Mouse (Mus musculus): ENCODE data around the gene Tmem191c.
A peak's percentile ranks its signal among the peaks of the same experiment; 100 is the strongest.

DNA sequence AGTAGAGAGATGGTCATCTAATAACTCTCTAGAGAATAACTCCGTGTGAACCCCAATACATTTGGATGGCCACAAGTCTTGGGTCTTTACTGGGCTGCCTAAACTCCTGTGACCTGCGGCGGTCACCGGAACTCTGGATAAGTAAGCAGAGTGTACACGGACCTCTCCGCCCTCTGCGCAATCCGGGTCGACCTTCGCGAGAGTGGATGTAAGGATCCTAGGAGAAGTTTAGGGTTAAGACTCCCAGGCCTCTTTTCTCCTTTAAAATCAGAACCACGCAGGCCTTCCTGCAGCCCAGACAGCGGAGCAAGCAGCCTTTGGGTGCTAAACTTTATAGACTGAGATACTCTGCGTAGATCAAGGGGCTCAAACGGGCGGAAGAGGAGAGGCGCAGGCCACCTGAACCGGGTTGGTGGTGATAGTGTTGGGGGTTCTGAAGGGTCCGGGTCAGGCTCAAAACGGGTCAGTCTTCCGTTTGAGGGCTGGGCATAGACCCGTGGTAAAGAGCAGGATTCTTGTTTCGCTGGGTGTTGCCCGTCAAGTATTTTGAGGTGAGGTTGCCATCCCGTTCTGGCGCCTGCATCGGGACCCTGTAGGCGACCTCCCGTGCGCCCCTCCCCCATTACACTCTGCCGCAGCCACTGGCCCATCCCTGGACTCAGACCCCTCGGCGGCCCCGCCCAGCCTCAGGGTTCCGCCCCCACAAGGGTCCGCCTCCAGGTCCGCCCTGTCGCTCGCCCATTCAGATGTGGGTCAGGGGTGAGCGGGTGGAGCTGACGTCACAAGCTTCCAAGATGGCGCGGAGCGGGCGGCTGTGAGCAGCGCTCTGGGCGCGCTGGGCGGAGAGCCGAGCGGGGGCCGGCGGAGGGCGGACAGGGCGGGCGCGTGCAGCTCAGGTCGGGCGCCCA, 42.8 kb upstream of the Tmem191c start, which contains the start of gene Hic2:
- TF ChIP-seq POLR2A (IDR thresholded peaks at IDR 0.05; ENCODE audit: insufficient read depth, low read depth, low read length) (peak; percentile 78), EP300 (IDR thresholded peaks at IDR 0.05; ENCODE audit: insufficient read depth, low read depth, low read length) (no peak), CTCF (IDR thresholded peaks at IDR 0.05) (no peak)

All from heart, adult 2 months (tissue).